Mouse (Mus musculus) MEL (cell line): ENCODE measurements around the gene Irgm2. TPM values are rescaled to one million over a fixed set of nuclear protein-coding genes. Genes with fewer than 3 reads are reported as not detected.

Experiments
- DNase-seq: peaks from one replicate; pipeline ENCODE4 v3.0.0; 2011; ENCODE audit warnings: low read depth, low spot score
- H3K27ac ChIP-seq: 2 replicates; pipeline ENCODE4 v1.5.1; 2012; ENCODE audit warnings: low read depth, mild to moderate bottlenecking, control low read depth, low read length, moderate library complexity; ENCODE audit not compliant: control insufficient read depth
- H3K27me3 ChIP-seq, 2 experiments: fragments of 150-350 bp in 1 of 2; sonication (generic) in 1 of 2; 2 replicates each; pipeline ENCODE4 v1.6.1; 2012; ENCODE audit warnings: low read length in 2 of 2, mild to moderate bottlenecking in 2 of 2, improper control_type of control experiment in 1 of 2, moderate library complexity in 1 of 2; ENCODE audit not compliant: insufficient read depth in 2 of 2, control insufficient read depth in 1 of 2
- H3K36me3 ChIP-seq, 2 experiments: 2 replicates each; pipeline ENCODE4 v1.6.1; 2012 to 2014; ENCODE audit warnings: low read length in 2 of 2, improper control_type of control experiment in 1 of 2, inconsistent platforms in 1 of 2, mild to moderate bottlenecking in 1 of 2; ENCODE audit not compliant: insufficient read depth in 2 of 2, control insufficient read depth in 1 of 2
- H3K4me1 ChIP-seq, 2 experiments: fragments of 150-350 bp in 1 of 2; sonication (generic) in 1 of 2; 2 replicates each; pipeline ENCODE4 v1.6.1; 2012; ENCODE audit warnings: low read length in 2 of 2, improper control_type of control experiment in 1 of 2, mild to moderate bottlenecking in 1 of 2; ENCODE audit not compliant: insufficient read depth in 2 of 2, control insufficient read depth in 1 of 2
- H3K4me3 ChIP-seq, 2 experiments: fragments of 150-350 bp in 1 of 2; sonication (generic) in 1 of 2; 2 replicates each; pipeline ENCODE4 v1.5.1; 2012; ENCODE audit warnings: low read depth in 2 of 2, low read length in 2 of 2, mild to moderate bottlenecking in 2 of 2, moderate library complexity in 2 of 2, control low read depth in 1 of 2, improper control_type of control experiment in 1 of 2; ENCODE audit not compliant: control insufficient read depth in 1 of 2, insufficient read depth in 1 of 2
- H3K79me2 ChIP-seq: 2 replicates; pipeline ENCODE4 v1.6.1; 2012; ENCODE audit warnings: mild to moderate bottlenecking, low read length, moderate library complexity; ENCODE audit not compliant: control insufficient read depth, poor library complexity, insufficient read depth
- H3K9ac ChIP-seq: 2 replicates; pipeline ENCODE4 v1.6.1; 2012; ENCODE audit warnings: low read depth, mild to moderate bottlenecking, control low read depth, low read length, moderate library complexity; ENCODE audit not compliant: control insufficient read depth, poor library complexity, severe bottlenecking
- H3K9me3 ChIP-seq: fragments of 150-350 bp; sonication (generic); replicated peaks from 2 replicates; pipeline ENCODE4 v1.6.1; 2012; ENCODE audit warnings: mild to moderate bottlenecking, low read length, improper control_type of control experiment, moderate library complexity; ENCODE audit not compliant: insufficient read depth
- BHLHE40 ChIP-seq: IDR thresholded peaks from 2 replicates; pipeline ENCODE4 v1.6.1; 2012; ENCODE audit warnings: low read depth, mild to moderate bottlenecking, inconsistent platforms, low read length, improper control_type of control experiment, borderline replicate concordance
- CHD1 ChIP-seq: IDR thresholded peaks from 2 replicates; pipeline ENCODE4 v1.6.1; 2012; ENCODE audit warnings: low read depth, mild to moderate bottlenecking, inconsistent platforms, low read length, improper control_type of control experiment
- CHD2 ChIP-seq: IDR thresholded peaks from 2 replicates; pipeline ENCODE4 v1.6.1; 2011; ENCODE audit warnings: low read length, improper control_type of control experiment
- GATA1 ChIP-seq: IDR thresholded peaks from 2 replicates; pipeline ENCODE4 v1.6.1; 2011; ENCODE audit warnings: low read depth, low read length, improper control_type of control experiment
- HCFC1 ChIP-seq: IDR thresholded peaks from 2 replicates; pipeline ENCODE4 v1.6.1; 2012; ENCODE audit warnings: low read depth, mild to moderate bottlenecking, inconsistent platforms, low read length, improper control_type of control experiment, moderate library complexity
- MAFK ChIP-seq: IDR thresholded peaks from 2 replicates; pipeline ENCODE4 v1.6.1; 2011; ENCODE audit warnings: low read depth, mild to moderate bottlenecking, low read length, improper control_type of control experiment, borderline replicate concordance
- MAX ChIP-seq: IDR thresholded peaks from 2 replicates; pipeline ENCODE4 v1.6.1; 2011; ENCODE audit warnings: low read length, improper control_type of control experiment
- MAZ ChIP-seq: IDR thresholded peaks from 2 replicates; pipeline ENCODE4 v1.6.1; 2012; ENCODE audit warnings: low read depth, mild to moderate bottlenecking, inconsistent platforms, low read length, improper control_type of control experiment
- MYC ChIP-seq: IDR thresholded peaks from 2 replicates; pipeline ENCODE4 v1.6.1; 2011; ENCODE audit warnings: low read depth, mild to moderate bottlenecking, low read length, improper control_type of control experiment, moderate library complexity
- NELFE ChIP-seq: IDR thresholded peaks from 2 replicates; pipeline ENCODE4 v1.6.1; 2011; ENCODE audit warnings: low read depth, low read length, improper control_type of control experiment
- POLR2A ChIP-seq, 2 experiments: IDR thresholded peaks; 2 replicates each; pipeline ENCODE4 v1.6.1; 2011 to 2012; ENCODE audit warnings: low read length in 2 of 2, mild to moderate bottlenecking in 2 of 2, control low read depth in 1 of 2, improper control_type of control experiment in 1 of 2, low read depth in 1 of 2, moderate library complexity in 1 of 2; ENCODE audit not compliant: control insufficient read depth in 1 of 2, insufficient read depth in 1 of 2, poor library complexity in 1 of 2
- POLR2AphosphoS5 ChIP-seq: IDR thresholded peaks from 2 replicates; pipeline ENCODE4 v1.6.1; 2012; ENCODE audit warnings: low read depth, borderline replicate concordance, mild to moderate bottlenecking, inconsistent platforms, low read length, moderate library complexity, mixed read lengths
- RCOR1 ChIP-seq: IDR thresholded peaks from 2 replicates; pipeline ENCODE4 v1.6.1; 2012; ENCODE audit warnings: low read depth, mild to moderate bottlenecking, inconsistent platforms, low read length, improper control_type of control experiment
- SIN3A ChIP-seq: IDR thresholded peaks from 2 replicates; pipeline ENCODE4 v1.6.1; 2012; ENCODE audit warnings: low read length, improper control_type of control experiment, inconsistent platforms
- TBP ChIP-seq: IDR thresholded peaks from 2 replicates; pipeline ENCODE4 v1.8.0; 2011; ENCODE audit warnings: low read depth, low read length, improper control_type of control experiment
- USF2 ChIP-seq, 2 experiments: IDR thresholded peaks; 2 replicates each; pipeline ENCODE4 v1.6.1; 2011 to 2012; ENCODE audit warnings: improper control_type of control experiment in 2 of 2, low read length in 2 of 2, borderline replicate concordance in 1 of 2, inconsistent platforms in 1 of 2, low read depth in 1 of 2, mild to moderate bottlenecking in 1 of 2; ENCODE audit not compliant: insufficient read depth in 1 of 2
- ZNF384 ChIP-seq: IDR thresholded peaks from 2 replicates; pipeline ENCODE4 v1.6.1; 2012; ENCODE audit warnings: low read depth, mild to moderate bottlenecking, inconsistent platforms, low read length, improper control_type of control experiment
- polyA plus RNA-seq, 2 experiments: library from polyadenylated mRNA; stranded (reverse) in 1 of 2; unstranded in 1 of 2; fragments of >175 nt in 1 of 2; fragments of >200 nt in 1 of 2; gene quantifications; 2 replicates each; pipeline versions ENCODE4 v1.2.1 to v1.2.4; 2012; ENCODE audit warnings: low replicate concordance in 2 of 2, low read depth in 1 of 2; ENCODE audit not compliant: insufficient read length in 2 of 2, insufficient read depth in 1 of 2, missing spikeins in 1 of 2
- total RNA-seq: library from RNA; depleted of rRNA; stranded (reverse); fragments of 300-350 nt; gene quantifications from 2 replicates; pipeline ENCODE4 v1.2.3, GENCODE M21; 2012

Irgm2 gene
- total and polyA plus RNA-seq, 3 experiments: 1.1 TPM; not detected in 1

DNA sequence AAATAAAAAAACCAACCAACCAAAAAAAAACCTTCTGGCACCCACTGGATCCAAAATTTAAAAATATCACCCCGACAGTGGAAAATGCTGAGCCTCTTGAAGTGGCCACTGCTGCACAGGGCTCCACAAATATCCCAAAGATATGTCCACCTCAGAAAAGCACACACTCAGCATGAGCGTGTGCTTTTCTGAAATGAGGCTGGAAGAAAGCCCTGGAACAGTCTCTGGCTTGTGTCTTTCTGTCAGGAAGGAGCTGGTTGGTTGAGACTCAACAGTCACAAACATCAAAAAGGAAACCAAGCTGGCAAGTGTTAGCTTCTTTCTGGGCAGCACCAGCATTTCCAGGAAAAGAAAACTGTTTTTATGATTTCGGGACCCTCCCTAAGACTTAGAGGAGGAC is 6.1 kb upstream of the Irgm2 start (continued):
- TF ChIP-seq MAX (no peak), MYC (no peak), GATA1 (no peak)

DNA sequence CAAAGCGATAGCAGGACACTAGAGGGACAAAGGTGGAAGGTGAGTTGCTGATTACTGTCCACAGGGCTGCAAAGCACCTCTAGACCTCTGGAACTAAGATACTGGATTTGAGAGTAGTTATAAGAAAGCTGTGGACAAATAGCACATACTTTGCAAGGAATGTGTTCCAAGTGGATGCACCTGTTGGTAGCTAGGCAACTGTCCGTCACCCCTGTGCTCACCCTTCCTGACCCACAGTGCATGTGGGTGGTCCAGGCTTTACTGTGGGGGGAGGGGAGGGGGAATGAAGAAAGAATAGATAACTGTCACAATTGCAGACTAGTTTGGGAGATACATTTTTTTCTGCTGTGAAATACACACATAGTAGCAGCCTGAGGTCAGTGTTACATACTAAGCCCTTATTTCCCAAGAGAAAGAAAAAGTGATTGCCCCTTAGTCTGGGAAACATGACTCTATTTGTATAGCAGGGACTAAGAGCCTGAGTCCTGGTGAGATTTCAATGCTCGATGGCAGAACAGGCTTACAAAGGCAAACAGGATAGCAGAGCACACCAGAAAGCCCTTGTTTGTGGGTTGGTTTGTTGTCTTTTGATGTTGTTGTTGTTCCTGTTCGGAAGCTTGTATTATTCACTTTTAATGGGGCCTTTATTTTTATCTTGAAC is 5.4 kb upstream of the Irgm2 start:
- no peak for DNase-seq
- Histone ChIP-seq H3K9ac (no peak overlapping the region), H3K27ac (no peak overlapping the region), H3K79me2 (no peaks in the 10 kb centered on the region; the same call in 1 of the 2 replicates), H3K4me1 (peaks cover 0 to 2% of the 10 kb centered on the region in 2 experiments; a peak in 1 of 4 replicates), H3K4me3 (no peak overlapping the region), H3K36me3 (no peaks in the 10 kb centered on the region), H3K9me3 (no peaks in the 10 kb centered on the region), H3K27me3 (peaks cover 0 to 6% of the 10 kb centered on the region in 2 experiments; a peak in 2 of 4 replicates)
- TF ChIP-seq SIN3A: no peak
- no peak for TF ChIP-seq MAFK
- no peak for TF ChIP-seq BHLHE40
- no peak for TF ChIP-seq RCOR1
- TF ChIP-seq NELFE: no peak
- no peak for TF ChIP-seq CHD2
- TF ChIP-seq CHD1: no peak
- TF ChIP-seq HCFC1: no peak
- TF ChIP-seq MAZ: no peak
- no peak for TF ChIP-seq USF2 (IDR thresholded peaks at IDR 0.05; ENCODE audit: borderline replicate concordance in 1 of 2, insufficient read depth in 1 of 2, low read depth in 1 of 2, low read length in 2 of 2)

DNA sequence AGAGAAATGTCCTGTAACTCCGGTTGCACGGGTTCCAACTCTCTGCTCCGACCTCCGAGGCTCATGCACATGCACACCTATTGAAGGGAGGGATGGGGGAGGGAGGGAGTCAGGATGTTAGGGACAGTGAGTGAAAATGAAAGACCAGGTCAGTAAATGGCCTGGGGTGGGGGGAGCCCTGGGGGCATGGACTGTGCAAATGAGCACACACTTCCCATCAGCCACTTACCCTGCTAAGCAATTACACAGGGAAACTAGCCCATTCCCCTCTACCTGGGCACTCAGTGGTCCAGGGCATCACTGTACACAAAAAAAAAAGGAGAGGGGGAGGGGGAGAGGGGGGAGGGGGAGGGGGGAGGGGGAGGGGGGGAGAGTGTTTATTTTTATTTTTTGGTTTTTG is 755 bp upstream of the Irgm2 start:
- no peaks in the 10 kb centered on the region for H3K9me3 ChIP-seq
- peak overlapping the region; percentile 87 for H3K9ac ChIP-seq
- H3K79me2 ChIP-seq: no peaks in the 10 kb centered on the region; the same call in 1 of the 2 replicates
- peak overlapping the region; percentile 77 to 99 for H3K4me3 ChIP-seq
- TF ChIP-seq GATA1 (no peak), MAX (no peak), POLR2AphosphoS5 (no peak), TBP (no peak), POLR2A (IDR thresholded peaks at IDR 0.05; ENCODE audit: control insufficient read depth in 1 of 2, insufficient read depth in 1 of 2, low read depth in 1 of 2, low read length in 2 of 2, poor library complexity in 1 of 2) (no peak), ZNF384 (peak; percentile 38; the same call in 1 of the 2 replicates)
- H3K27me3 ChIP-seq: peaks cover 0 to under 1% of the 10 kb centered on the region in 2 experiments; a peak in 2 of 4 replicates
- H3K36me3 ChIP-seq: peaks cover 0 to 3% of the 10 kb centered on the region in 2 experiments; a peak in 2 of 4 replicates
- H3K4me1 ChIP-seq: peaks cover 9 to 12% of the 10 kb centered on the region in 2 experiments; a peak in 3 of 4 replicates
- no peak for DNase-seq
- H3K27ac ChIP-seq: no peak overlapping the region
